Mouse (Mus musculus): ENCODE data around the gene Snn.

The Snn gene

DNA sequence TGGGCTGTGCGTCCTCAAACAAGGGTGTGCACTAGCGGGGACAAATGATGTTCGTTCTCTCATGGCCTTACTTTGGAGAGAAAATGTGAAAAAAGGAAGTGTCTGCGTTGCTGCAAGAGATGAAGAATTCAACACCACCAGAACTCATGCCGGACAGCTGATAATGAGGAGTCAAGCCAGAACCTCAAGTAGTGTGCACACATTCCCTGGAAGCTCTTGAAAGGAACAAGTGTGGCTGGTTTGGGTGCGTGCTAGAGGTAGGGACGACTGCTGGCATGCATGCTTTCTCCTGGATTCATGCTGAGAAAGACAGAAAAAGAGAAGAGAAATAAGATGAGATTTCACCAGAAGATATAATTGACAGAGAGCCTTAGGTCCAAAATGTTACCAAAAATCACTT lies 13.6 kb upstream of the Snn start:
- no peak for DNase-seq (ENCODE audit: low read depth, low spot score)

DNA sequence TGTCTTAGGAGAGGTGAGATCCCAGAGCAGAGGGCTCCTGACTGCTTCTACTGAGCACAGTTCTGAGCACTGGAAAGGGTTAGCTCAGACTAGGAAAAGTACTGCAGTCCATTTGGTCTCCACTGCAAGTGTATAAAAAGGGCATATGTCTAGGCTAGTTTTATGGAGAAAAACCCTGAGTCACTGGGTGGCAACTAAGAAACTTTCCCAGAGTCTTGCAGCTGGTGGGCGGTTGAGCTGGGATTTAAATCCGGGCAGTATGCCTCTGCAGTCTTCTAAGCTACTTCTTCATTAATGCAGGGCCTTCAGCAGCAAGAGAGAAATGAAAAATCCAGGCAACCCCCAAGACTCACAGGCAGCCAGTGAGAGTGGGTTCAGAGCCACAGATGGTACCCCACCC lies 10.5 kb upstream of the Snn start:
- DNase-seq (ENCODE audit: low read depth, low spot score), result peak; percentile 60

DNA sequence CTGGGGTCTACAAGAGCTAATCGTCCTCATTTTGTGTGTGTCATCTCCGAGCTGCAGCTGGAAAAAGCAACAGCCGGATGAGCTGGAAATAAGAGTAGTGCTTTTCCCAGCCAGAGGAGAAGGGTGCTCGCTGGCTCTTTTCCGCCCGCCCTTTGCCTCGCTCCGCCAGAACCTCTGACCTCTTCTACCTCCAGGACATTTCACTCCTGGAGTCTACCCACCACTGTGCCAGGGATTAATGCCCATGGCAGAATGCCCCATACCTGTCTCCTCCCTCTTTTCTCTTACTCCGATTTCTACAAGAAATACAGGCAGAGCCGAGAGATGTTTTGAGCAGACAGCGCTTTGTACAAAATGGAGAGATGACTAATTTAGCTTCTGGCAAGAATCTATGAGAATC lies 9.6 kb upstream of the Snn start:
- no peak for DNase-seq (ENCODE audit: low read depth, low spot score)

DNA sequence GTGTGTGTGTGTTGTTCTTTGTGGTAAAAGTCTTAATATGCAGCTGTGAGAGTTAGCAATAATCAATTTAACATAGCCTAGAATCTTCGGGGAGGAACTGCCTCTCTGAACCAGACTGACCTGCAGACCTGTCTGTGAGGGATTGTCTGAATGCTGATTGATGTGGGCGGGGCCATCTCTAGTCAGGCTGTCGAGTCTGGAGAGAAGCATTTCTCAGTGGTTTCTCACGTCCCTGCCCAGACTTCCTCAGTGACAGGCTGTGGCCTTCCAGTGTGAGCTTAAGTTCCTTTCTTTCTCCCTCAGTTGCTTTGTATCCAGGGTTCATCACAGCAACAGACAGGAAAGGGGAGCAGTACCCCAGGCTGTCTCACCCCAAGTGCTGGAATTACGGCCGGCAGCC lies 6.3 kb upstream of the Snn start:
- DNase-seq (ENCODE audit: low read depth, low spot score), result no peak

DNA sequence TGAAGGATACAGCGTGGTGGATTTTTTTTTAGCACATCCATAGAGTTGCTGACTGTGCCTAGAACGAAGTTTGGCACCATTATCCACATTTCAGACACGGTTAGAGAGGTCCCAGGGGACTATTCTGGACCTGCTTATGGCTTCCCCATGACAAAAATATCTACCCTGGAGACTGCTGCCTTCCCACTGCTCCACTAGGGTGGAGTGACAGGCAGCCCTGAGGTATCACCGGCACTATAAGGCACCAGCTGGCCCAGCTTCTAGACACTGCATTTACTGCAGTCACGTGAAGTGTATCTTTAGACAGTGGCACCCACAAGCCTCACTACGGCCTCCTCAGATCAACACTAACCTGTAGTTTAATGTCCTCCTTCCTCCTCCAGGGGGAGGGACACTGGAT lies 5.9 kb upstream of the Snn start:
- no peak for DNase-seq (ENCODE audit: low read depth, low spot score)

DNA sequence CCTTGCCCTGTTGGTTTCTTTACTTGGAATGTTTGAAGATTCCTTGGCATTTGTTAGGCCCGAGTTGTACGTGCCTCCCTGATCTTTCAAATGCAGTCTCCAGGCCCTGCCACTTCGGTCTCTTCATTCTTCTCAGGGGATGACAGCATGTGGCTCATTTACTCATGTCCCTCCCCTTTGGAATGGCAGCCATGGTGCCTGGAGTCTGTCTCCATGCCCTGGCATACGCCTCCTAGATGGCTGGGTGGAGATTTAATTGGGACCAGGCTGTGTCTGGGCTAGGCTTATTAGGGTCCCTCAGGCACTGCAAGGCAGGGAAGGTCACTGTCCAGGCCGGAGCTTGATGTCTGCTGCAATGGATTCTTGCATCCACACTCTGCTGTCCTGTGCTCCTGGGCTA lies 4.8 kb upstream of the Snn start:
- no peak for DNase-seq (ENCODE audit: low read depth, low spot score)

DNA sequence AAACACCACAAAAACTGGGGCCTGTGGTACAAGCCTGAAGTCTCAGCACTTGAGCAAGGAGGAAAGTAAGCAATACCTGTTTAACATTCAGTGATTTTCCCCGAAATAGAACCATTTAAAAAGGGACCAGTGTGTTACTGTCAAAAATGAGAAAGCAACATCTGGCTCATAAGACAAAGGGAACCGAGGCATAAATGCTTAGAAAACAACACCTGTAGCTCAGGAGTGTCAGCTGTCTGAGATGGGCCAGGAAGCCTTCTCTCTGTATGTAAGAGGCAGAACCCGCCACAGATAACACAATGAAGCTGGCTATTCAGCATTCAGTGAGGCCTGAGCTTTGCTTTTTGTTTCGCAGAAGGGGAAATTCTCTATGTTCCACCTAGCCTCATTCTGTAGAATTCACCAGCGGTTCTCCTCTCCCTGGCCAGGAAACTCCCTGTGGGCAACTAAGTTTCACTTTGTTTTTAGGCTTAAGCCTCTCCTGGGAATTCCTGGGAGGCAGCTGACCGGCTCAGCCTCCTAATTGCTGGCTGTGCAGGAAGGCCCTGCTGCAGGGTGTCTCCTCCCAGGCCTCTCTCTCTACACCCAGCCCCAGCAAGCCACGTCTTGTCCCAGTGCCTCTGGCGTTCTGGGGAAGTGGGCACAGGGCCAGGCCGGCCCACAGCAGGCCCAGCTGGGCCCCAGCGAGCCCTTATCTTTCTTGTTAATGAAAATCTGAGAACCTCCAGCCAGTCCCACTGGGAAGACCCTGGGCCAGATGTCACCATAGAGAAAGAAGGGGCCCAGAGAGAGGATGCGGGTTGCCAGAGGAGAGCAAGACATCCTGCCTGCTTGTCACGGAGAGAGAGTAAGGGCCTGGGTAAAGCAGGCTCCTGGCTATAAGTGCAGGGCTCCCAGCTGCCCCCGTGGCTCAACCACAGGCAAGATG lies 2.3 kb downstream of the Snn start:
- peak; percentile 96 for DNase-seq (ENCODE audit: low read depth, low spot score)

DNA sequence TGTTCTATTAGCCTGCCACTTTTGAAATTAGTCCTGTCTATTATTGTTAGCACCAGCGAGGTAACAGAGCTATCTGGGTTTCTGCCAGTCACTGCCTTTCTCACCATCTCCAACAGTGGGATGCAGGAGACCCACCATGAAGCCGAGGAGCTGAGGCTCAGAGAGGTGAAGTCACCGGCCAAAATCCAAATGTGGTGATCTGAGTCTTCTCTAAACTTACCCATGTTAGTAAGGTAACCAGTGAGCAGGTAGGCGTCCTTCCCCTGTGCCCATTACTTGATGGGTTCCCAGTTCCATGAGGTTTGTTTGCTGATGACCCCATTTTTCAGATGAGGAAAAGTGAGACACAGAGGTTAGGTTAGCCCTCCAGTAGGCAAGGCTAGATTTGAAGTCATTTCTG lies 3.6 kb downstream of the Snn start:
- no peak for DNase-seq (ENCODE audit: low read depth, low spot score)

DNA sequence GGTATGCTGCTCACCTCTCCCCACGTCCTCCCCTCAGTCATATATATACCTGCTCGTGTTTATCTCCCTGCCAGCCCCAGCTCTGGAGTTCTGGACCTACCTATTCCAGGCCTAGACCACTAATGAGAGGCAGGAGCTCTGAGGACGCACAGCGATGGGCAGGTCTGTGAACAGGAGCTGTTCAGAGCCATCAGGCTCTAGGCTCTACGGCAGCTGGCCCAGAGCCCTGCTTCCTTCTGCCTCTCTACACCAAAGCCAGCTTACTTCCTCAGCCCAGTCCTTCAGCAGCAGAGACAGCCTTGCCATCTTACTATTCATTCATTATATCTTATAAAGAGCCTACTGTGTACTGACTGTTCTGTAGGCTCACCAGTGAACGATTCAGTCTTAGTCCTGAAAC lies 4.0 kb downstream of the Snn start:
- DNase-seq (ENCODE audit: low read depth, low spot score), result no peak

DNA sequence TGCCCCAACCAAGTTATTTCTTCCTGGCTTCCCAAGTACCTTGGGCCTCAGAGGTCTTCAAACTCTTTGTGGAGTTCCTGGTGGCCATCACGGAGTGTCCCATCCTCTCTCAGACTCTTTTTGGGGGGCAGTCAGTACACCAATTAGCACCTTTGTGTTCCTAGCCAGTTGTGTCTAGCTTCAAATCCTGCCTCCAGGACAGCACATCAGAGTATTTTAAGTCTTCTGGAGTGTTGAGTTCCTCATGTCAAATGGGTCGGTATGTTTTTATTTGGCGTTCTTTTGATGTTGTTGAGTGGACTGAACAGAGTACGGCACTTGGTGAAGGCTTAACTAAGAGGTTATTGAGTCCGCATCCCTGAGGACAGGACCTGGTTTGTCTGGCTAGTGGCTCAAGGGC lies 4.7 kb downstream of the Snn start:
- DNase-seq (ENCODE audit: low read depth, low spot score), result no peak

DNA sequence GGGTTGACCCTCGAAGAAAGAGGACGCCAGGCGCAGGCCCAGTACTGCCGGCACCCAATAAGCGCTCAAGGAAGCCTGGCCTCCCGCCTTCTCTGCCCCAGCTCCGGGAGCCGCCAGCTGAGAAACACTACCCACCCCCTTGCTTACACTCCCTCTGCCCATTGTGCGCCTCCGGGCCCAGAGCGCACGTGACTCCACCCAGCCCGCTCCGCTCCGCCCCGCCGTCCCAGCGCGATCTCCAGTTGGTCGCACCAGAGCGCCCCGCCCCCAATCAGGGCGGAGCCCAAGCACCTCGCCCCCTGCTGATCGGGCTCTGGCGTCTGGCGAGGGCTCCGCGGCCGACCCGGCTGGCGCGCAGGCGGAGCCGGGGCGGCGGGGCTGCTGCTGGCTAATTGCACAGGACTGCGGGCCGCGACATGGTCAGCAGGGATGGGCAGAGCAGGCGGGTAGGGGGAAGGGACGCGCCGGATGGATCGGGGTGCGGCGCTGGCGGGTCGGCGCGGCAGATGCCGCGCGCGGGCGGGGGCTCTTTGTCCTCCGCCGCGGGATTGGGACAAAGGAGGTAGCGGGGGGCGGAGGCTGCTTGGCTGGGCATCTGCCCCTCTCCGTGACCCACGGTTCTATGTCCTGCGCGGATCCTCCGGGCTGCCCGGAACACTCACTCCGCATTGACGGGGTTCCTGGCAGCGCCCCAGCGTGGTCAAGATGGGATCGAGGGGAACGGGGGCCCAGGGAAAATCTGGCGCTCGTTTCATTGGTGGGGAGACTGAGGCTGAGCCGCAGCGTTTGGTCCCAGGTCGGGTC lies 5.5 kb downstream of the Snn start, which contains the start of gene Litaf:
Gene Litaf (minus strand): TSS at position 129 of the 804 bp plus-strand sequence.
- DNase-seq (ENCODE audit: low read depth, low spot score), result peak; percentile 99

DNA sequence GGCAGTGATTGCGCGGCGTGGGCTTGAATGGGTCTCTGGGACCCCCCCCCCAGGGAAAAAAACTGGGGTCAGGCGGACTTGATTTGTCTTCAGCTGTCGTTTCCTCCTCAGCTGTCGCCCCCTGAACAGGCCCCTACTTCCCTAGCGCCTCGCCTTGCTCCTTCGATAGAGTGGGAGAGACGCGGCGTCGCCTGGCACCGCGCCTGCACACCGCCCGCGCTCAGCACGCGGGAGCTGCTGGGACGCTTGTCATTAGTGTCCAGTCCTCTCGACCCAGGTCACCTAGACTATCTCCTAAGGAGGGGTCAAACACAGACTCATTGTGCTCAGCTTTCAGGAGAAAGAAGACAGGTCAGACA lies 6.1 kb downstream of the Snn start:
- peak; percentile 59 for DNase-seq (ENCODE audit: low read depth, low spot score)

DNA sequence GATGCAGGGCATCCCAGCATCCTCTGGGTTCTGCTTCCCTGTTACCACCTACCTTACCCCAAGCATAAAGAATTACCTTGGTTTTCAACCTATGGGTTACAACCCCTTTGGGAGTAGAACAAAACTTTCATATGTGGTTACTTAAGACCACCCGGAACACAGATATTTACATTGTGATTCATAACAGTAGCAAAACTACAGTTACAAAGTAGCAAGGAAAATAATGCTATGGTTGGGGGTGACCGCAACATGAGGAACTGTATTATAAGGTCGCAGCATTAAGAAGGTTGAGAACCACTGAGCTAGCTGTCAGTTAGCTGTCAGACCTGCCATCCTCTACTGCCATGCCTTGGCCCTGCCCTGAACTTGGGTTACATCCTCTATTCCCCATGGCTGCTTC lies 7.9 kb downstream of the Snn start:
- no peak for DNase-seq (ENCODE audit: low read depth, low spot score)

DNA sequence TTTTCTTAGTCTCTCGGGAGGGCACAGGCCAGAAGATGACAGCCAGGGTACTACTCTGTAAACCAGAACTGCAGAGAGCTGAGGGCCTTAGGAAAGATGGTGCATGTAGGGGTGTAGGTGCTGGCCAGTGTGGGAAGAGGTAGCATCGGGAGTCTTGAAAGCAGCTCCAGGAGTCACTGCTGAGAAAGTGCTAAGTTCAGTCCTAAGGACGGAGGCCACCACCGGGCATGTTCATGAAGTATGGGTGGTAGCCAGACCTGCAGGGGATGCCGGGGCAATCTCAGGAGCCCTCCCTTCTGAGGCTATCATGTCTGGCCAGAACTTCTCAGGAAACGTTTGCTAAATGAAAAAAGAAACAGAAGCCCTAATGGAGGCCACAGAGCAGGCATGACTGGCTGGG lies 8.5 kb downstream of the Snn start:
- DNase-seq (ENCODE audit: low read depth, low spot score), result no peak

DNA sequence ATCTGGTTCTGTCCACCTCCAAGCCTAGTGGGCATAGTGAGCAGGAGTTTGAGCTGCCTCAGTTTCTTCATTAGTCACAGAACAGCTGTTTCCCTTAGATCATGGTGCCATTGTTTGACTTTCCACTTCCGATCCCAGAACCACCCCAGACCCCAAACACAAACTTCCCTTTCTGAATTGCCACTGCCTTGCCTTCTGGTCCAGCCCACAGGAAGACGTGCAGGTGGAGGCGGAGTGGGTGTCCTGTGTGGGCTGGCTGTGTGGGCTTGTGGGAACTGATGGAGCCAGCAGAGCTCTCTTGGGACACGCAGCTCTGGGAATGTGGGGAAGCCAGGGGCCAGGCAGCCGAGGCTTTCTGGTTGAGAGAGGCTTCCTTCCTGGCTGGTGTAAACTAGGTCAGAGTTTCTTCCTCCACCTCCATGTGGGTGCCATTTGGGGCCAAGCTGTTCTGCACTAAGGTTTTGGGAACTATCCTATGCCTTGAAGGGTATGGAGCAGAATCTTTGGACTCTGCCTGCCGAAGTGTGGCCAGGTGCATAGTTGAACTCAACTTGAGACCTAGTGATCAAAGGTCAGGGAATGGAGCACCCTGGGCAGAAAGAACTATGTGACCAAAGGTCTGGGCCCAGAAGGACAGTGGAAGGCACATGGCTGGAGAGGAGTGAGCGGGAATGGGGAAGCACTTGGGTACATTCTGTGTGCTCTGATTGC lies 9.1 kb downstream of the Snn start:
- DNase-seq (ENCODE audit: low read depth, low spot score), result no peak

DNA sequence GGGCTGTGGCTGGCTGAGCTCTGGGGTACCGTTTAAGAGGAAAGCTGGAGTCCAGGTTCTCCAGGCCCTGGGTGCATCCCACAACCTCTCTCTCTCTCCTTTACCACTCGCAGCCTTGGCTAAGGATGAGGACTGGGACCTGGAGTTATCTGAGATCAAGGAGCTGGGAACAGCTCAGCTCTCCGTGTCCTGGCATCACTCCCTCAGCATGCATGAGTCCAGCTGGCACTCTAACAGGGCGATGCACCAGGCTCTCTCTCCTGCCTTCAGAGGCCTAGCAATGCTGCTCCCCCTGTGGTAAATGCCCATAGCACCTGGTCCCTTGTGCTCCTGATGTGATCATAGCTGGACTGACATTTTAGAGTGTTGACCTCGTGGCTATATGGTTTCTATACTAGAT lies 10.4 kb downstream of the Snn start:
- DNase-seq (ENCODE audit: low read depth, low spot score), result no peak

DNA sequence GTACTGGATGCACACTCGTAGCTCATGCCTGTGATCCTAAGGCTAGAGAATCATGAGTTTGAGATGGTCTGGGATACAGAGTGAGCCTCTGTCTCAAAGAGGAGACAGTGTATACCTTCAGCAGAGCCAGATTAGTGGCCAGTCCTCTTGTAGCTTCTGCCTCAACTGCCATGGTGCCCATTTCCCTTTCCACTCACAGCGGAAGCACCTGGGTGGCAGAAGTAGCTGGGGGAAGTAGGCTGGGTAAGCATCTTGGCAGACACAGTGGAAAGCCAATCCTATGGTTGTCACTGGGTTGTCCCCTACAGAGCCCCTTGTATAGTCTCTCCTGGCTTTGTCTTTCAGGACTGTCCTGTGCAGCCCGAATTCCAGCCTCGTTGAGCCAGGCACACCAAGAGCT lies 11.1 kb downstream of the Snn start:
- no peak for DNase-seq (ENCODE audit: low read depth, low spot score)

DNA sequence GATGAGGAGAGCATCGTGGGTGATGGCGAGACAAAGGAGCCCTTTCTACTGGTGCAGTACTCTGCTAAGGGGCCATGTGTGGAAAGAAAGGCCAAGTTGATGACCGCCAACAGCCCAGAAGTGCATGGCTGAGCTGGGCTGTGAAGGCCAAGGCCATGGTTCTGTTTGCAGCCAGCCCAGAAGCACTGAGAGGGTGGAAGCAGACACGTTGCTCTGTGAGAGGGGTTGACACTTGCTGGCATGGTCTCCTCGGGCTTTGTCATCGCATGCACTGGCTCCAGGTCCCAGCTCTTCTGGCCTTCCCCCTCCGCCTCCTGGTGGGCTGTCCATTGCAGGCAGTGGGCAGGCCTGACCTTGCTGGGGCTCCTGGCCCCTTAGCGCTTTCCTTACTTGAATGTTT lies 11.7 kb downstream of the Snn start:
- no peak for DNase-seq (ENCODE audit: low read depth, low spot score)

DNA sequence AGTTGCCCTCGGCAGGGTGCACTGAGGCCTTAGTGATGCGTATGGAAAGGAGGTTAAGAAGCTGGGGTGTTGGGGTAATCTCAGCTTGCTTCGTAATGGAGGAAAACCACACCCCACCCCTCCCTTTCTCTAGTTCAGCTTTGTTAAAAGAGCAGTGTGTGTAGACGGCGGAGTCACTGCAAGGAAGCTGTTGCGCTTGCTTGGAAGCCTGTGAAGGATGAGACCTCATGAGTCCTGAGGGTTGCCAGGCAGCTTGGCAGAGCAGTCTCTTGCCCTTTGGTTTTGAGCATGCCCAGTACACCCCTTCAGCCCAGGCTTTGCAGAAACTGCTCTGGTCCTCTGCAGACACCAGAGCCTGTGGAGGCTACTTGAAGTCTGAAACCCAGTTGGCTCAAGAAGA lies 12.3 kb downstream of the Snn start:
- DNase-seq (ENCODE audit: low read depth, low spot score), result no peak

DNA sequence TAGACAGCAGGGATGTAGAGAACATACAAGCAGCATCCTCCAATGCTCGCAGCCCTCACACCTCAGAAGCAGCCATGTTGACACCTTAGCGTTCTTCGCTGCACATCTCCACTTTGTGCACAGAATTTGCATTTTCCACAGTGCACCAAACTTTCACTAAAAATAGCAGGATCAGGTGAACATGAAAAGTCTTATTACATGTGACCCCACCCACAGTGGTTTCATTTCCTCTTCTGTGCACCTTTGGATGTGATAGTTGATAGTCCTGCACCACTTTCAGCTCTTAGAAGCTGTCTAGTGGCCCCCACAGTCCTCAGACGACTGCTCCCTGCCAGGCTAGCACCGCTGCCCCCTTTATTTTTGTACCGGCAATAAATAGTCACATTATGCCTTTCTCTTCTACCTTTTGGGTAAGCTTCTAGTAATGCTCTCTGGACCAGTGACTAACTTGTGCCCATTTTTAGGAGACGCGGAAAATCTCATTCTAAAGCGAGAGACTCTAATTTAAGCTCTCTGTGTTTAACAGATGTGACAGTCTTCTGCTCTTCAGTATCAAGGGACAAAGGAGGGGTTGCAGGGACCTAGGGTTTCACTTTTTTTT lies 17.0 kb downstream of the Snn start:
- DNase-seq (ENCODE audit: low read depth, low spot score), result no peak

DNA sequence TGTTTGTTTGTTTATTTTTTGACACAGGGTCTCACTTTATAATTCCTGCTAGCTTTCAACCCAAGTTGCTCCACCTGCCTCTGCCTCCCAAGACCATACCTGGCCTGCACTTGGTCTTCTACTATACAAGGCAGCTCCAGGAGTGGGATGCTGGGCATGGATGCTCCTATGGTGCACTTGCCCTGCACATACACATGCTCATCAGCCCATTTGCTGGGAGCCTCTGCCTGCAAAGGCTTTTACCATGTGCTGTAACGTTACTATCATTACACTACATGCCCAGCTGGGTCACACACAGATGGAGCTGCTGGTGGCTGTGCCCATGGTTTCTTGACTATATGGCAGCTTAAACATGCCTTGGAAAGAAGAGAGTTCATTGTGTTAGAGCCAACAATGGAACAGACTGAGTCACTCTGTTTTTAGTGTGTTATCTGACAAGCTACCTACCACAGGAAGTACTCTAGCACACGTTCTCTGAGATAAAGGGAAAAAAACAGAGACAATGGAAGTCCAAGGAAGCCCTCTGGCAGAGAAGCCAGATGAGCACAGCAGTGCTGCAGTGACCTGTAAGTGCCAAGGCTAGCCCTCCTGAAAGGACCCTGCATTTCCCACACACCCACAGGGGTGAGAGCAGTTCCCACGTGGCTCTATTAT lies 17.6 kb downstream of the Snn start:
- DNase-seq (ENCODE audit: low read depth, low spot score), result no peak
